Mouse (Mus musculus) cerebellum, adult 18-20 months (tissue): Measurements from ENCODE around the gene C330007P06Rik.

Source experiments
- DNase-seq, 2 experiments: peaks; one replicate each; pipeline ENCODE4 v3.0.0; 2021

Gene C330007P06Rik

DNA sequence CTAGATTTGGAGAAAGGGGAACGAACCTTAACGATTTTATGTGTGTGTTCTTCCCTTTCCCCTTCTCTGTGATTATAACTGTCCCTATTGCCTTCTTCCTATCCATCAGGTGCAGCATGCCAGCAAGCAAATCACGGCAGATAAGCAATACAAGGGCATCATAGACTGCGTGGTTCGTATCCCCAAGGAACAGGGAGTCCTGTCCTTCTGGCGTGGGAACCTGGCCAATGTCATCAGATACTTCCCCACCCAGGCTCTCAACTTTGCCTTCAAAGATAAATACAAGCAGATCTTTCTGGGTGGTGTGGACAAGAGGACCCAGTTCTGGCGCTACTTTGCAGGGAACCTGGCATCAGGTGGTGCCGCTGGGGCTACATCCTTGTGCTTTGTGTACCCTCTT is 77.2 kb downstream of the C330007P06Rik start:
- DNase-seq: peak in 1 of 2 experiments; percentile 14

GRCm38 (mm10) chrX:36796163-36796581 is 77.7 kb downstream of the C330007P06Rik start:
- DNase-seq: peak; percentile 74 to 87

- DNase-seq: peak; percentile 85 to 88
These were observed 78.3 kb downstream of the C330007P06Rik start, which contains the start of gene Slc25a5 for GRCm38 (mm10) chrX:36795424-36796162. TSS of gene Slc25a5 (plus strand) at chrX:36795651.

GRCm38 (mm10) chrX:36794571-36794970 is 79.3 kb downstream of the C330007P06Rik start:
- peak in 1 of 2 experiments; percentile 11 for DNase-seq

DNA sequence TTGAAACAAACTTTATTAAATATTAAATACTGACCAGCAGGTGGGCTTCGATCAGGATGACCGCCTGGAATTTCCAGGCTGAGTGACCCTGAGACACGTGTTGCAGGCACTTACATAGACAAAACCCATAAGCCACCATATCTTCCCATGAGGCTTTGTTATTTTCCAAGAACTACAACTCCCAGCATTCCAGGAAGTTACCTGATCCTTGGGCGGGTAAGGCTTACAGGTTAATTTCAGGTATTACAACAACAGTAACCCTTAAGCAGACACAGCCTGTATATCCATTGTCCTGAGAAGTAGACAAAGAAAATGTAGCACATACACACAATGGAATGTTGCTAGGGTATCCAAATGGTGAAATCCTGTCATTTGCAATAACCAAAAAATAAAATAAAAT is 84.6 kb downstream of the C330007P06Rik start:
- DNase-seq: no peak

- DNase-seq: no peak
These were observed 96.2 kb downstream of the C330007P06Rik start for GRCm38 (mm10) chrX:36777694-36778093.

- no peak for DNase-seq
These were observed 98.4 kb downstream of the C330007P06Rik start for GRCm38 (mm10) chrX:36775520-36775919.
